Mouse (Mus musculus) megakaryocyte, embryonic 14.5 days (primary cell): ENCODE data around the gene Luzp1. TPM values are rescaled to one million over a fixed set of nuclear protein-coding genes. Genes with fewer than 3 reads are reported as not detected.
A peak's percentile ranks its signal among the peaks of the same experiment; 100 is the strongest.

Experiments
- H3K27me3 ChIP-seq: replicated peaks from 2 replicates; pipeline ENCODE3; 2012; ENCODE audit warnings: inconsistent platforms
- H3K36me3 ChIP-seq: replicated peaks from 2 replicates; pipeline ENCODE3; 2012; ENCODE audit warnings: low read length, inconsistent platforms, mixed read lengths
- H3K4me1 ChIP-seq: 2 replicates; pipeline ENCODE4 v1.6.1; 2012; ENCODE audit warnings: inconsistent platforms
- H3K4me3 ChIP-seq: replicated peaks from 2 replicates; pipeline ENCODE3; 2012; ENCODE audit warnings: moderate library complexity, mild to moderate bottlenecking, inconsistent platforms
- H3K9me3 ChIP-seq: 2 replicates; pipeline ENCODE4 v1.6.1; 2012; ENCODE audit warnings: inconsistent platforms
- FLI1 ChIP-seq: IDR thresholded peaks from 2 replicates; pipeline ENCODE4 v1.6.1; 2012; ENCODE audit warnings: low read length, inconsistent platforms, mixed read lengths
- GATA1 ChIP-seq: IDR thresholded peaks from 3 replicates; pipeline ENCODE4 v1.6.1; 2012; ENCODE audit warnings: mixed read lengths, low read length, inconsistent platforms, borderline replicate concordance
- polyA plus RNA-seq: library from polyadenylated mRNA; stranded (reverse); fragments of >175 nt; gene quantifications from 2 replicates; pipeline ENCODE4 v1.2.3, GENCODE M21; 2012; ENCODE audit warnings: low replicate concordance; ENCODE audit not compliant: insufficient read depth

The Luzp1 gene
- polyA plus RNA-seq, 1 experiment = 0.11 TPM

DNA sequence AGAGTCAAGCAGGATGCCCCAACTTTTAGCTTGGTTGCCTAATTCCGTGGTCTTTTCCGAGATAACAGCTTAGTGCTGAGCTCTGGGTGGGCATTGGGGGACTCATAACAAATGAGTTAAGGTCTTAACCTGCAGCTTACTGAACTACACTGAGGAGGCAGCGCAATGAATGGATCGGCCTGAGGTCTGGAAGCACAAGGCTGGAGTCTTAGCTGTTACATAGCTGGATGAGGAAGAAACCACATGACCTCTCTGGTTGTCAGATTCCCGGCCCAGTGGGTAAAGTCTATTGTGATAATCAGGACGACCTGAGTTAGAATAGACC, 7.8 kb upstream of the Luzp1 start:
- no peaks in the 10 kb centered on the region for H3K36me3 ChIP-seq
- H3K4me3 ChIP-seq = peak overlapping the region; percentile 94
- TF ChIP-seq FLI1 (no peak), GATA1 (no peak)
- peaks cover 37% of the 10 kb centered on the region for H3K27me3 ChIP-seq
- peaks cover 41% of the 10 kb centered on the region for H3K4me1 ChIP-seq
- peaks cover 2% of the 10 kb centered on the region; the same call in 1 of the 2 replicates for H3K9me3 ChIP-seq

DNA sequence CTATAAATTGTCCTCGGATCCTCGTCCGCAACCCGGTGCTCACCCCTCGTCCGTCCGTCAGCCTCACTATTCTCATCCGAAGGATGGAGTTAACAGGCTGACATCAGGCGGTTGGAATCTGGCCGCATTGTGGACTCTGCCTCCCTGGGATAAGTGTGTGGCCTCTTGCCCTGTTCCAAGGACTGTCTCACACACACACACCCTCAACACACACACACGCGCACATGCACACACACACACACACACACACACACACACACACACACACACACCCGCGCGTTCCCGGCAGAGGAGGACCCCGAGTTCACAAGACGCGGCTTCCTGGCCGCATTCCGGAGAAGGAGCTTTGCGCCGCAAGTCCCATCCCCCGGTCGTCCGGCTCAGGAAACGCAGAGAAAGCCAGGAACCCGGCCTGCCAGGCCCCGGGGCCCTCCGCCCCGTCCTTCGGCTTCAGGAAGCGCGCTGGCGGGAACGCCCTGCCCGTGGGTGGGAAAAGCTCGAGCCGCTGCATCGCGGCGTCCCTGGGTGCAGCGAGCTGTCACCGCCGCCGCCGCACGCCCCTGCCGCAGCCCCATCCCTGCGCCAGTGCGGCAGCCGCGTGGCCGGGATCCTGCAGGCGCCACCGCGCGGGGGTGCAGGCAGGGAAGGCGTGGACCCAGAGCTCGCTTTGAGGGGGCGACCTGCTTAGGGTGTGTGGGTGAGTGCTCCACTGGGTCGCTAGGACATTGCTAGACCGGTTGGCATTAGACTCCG, 7.3 kb upstream of the Luzp1 start, which contains the start of gene 6030445D17Rik:
6030445D17Rik (plus strand) TSS at position 165 of the 753 bp plus-strand sequence.
- Histone ChIP-seq H3K9me3 (peaks cover 2% of the 10 kb centered on the region; the same call in 1 of the 2 replicates), H3K36me3 (no peaks in the 10 kb centered on the region), H3K4me1 (peaks cover 41% of the 10 kb centered on the region), H3K4me3 (peak within 1 kb of the TSS; percentile 94), H3K27me3 (peaks cover 35% of the 10 kb centered on the region)
- TF ChIP-seq FLI1 = no peak
- no peak for TF ChIP-seq GATA1

DNA sequence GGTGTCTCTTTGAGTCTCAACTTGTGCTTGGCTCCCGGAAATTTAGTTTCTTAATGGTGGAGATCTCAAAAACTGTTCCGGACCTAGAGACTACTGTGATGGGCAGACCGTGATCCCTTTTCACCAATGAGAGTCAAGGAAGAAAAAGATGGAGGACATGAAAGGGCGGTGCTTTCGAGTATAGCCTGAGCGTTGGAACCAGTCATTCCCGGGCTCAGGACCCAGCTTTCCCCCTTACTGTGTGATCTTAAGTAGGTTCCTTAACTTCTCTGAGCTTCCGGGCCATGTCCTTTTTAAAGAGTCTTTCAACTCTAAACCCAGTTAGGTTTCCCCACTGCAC, 6.8 kb upstream of the Luzp1 start:
- H3K4me3 ChIP-seq = peak overlapping the region; percentile 94
- TF ChIP-seq FLI1 (no peak), GATA1 (no peak)
- peaks cover 35% of the 10 kb centered on the region for H3K27me3 ChIP-seq

GRCm38 (mm10) chr4:136463436-136463835, 6.1 kb upstream of the Luzp1 start:
- no peak for TF ChIP-seq FLI1
- TF ChIP-seq GATA1 = no peak
- H3K27me3 ChIP-seq = peaks cover 32% of the 10 kb centered on the region
- H3K9me3 ChIP-seq = peaks cover 5% of the 10 kb centered on the region; the same call in 1 of the 2 replicates
- no peaks in the 10 kb centered on the region for H3K36me3 ChIP-seq
- H3K4me3 ChIP-seq = no peak overlapping the region
- H3K4me1 ChIP-seq = peaks cover 41% of the 10 kb centered on the region

More for the DNA sequence above, 6.8 kb upstream of the Luzp1 start:
- Histone ChIP-seq H3K9me3 (peaks cover 2% of the 10 kb centered on the region; the same call in 1 of the 2 replicates), H3K4me1 (peaks cover 41% of the 10 kb centered on the region), H3K36me3 (no peaks in the 10 kb centered on the region)

DNA sequence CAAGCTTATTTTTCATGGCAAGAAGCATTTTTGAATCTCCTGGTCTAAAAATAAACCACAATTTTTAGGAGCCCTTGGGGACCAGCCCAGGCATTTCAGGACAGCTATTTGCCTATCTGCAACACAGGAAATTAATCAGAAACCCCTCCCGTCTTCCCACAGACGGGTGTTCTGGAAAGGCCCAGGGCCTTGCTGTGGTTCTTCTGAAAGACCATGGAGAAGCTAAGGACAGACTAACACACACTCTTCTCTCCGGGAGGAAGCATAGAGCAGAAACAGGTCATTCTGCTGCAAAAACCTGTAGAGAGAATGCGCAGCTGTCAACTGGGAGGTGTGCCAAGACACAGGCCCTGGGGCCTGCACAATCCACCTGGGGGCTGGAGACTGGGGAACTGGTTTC, 3.3 kb upstream of the Luzp1 start:
- no peak overlapping the region for H3K4me3 ChIP-seq
- peaks cover 48% of the 10 kb centered on the region for H3K27me3 ChIP-seq
- no peak for TF ChIP-seq FLI1
- TF ChIP-seq GATA1 = no peak

DNA sequence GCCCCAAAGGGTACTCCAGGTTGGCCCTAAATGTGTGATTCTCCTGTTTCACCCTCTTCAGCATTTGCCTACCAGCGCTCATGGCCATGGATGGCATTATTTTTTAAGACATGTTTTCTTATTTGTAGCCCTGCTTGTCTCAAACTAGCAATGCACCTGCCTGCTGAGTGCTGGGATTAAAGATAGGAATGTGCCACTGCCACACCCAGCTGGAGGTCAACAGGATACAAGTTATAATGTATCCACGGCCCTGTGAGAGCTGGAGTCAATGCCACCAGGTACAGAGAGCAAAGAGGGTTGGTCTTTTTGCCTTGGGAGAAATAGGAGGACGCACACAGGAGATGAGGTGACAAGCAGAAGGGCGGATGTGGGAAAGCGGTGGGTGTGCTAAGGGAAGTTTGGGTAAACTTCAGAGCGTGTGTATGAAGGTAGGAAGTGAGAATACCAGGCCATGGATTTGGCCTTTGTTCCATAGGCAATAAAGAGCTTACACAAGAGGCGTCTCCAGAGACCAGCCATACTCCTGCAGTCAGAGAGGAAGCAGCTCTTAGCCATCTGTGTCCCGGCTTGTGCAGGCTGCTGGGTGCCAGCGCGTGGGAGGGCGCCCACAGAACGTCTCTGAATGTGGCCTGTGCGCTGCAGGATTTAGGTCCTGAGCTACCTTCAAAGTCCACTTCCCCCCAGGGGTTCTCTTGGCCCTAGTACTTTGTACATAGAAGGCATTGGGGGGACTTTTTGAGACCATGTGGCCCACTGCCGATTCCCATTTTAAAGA, 821 bp upstream of the Luzp1 start:
- Histone ChIP-seq H3K27me3 (peaks cover 43% of the 10 kb centered on the region), H3K9me3 (0 out of 2 replicates have a peak, but pooled peaks cover 3% of the 10 kb centered on the region), H3K4me3 (peak overlapping the region; percentile 92), H3K36me3 (no peaks in the 10 kb centered on the region), H3K4me1 (peaks cover 31% of the 10 kb centered on the region)
- TF ChIP-seq GATA1 = no peak
- TF ChIP-seq FLI1 = no peak

More for the DNA sequence above, 3.3 kb upstream of the Luzp1 start:
- Histone ChIP-seq H3K9me3 (0 out of 2 replicates have a peak, but pooled peaks cover 3% of the 10 kb centered on the region), H3K36me3 (no peaks in the 10 kb centered on the region), H3K4me1 (peaks cover 50% of the 10 kb centered on the region)

DNA sequence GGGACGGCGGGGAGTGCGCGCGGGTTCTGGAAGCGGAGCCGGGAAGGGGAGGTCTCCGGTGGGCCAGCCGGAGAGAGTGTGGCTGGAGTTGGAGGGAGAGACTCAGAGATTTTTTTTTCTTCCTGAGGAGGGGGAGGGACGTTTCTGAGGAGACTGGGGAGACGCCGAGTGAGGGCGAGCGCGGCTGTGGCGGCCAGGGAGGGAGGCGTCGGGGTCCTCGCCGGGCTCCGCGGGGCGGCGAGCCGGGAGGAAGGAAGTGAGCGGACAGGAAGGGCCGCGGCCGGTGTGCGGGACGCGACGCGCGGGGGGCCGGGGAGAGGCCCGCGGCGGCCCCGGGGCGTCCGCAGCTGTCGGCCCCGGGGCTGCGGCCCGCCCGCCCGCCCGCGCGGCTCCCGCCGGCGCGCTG, 383 bp downstream of the Luzp1 start:
- H3K9me3 ChIP-seq = 0 out of 2 replicates have a peak, but pooled peaks cover 3% of the 10 kb centered on the region
- H3K4me1 ChIP-seq = peaks cover 25% of the 10 kb centered on the region
- H3K4me3 ChIP-seq = peak overlapping the region; percentile 92
- TF ChIP-seq GATA1 = no peak
- no peak for TF ChIP-seq FLI1
- peaks cover 42% of the 10 kb centered on the region for H3K27me3 ChIP-seq
- H3K36me3 ChIP-seq = no peaks in the 10 kb centered on the region

DNA sequence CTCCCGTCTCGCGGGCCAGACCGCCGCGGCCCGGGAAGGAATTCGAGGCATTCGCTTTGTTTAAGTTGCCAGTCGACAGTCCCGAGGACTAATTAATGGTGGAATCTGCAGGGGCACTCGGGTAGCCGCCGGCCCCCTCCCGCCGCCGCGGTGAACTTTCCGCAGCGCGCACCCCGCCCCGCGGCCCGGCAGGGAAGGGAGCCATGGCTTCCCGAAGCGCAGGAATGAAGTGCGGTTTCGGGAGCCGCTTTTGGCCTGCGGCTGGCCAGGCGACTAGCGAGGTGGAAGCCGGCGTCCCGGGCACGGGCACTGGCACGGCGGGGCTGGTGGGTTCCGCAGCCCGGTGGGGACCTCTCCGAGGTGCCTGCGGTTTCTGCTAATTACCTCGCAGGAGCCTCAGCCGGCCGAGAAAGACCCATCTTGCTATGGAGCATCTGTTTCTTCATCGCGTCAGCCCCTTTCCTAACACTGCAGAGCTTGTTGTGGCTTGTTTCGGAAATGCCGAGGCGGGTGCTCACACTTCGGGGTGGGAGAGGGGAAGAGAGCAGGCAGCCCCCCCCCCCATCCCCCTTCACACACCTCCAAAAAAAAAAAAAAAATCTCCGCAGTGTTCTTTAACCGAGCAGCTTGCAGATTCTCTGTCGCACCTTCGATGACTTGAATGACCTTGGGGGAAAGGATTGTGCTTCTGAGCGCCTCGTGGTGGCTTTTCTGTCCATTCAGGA, 948 bp downstream of the Luzp1 start:
- Histone ChIP-seq H3K4me1 (peaks cover 25% of the 10 kb centered on the region), H3K27me3 (peaks cover 39% of the 10 kb centered on the region), H3K36me3 (no peaks in the 10 kb centered on the region), H3K4me3 (peak overlapping the region; percentile 92), H3K9me3 (0 out of 2 replicates have a peak, but pooled peaks cover 3% of the 10 kb centered on the region)
- TF ChIP-seq FLI1 (no peak), GATA1 (no peak)

- peaks cover 14% of the 10 kb centered on the region for H3K27me3 ChIP-seq
- TF ChIP-seq FLI1 (no peak), GATA1 (no peak)
- no peaks in the 10 kb centered on the region for H3K4me1 ChIP-seq
- no peaks in the 10 kb centered on the region for H3K9me3 ChIP-seq
- no peaks in the 10 kb centered on the region for H3K36me3 ChIP-seq
- H3K4me3 ChIP-seq = no peak overlapping the region
Measured at GRCm38 (mm10) chr4:136476692-136477091, 7.1 kb downstream of the Luzp1 start.

DNA sequence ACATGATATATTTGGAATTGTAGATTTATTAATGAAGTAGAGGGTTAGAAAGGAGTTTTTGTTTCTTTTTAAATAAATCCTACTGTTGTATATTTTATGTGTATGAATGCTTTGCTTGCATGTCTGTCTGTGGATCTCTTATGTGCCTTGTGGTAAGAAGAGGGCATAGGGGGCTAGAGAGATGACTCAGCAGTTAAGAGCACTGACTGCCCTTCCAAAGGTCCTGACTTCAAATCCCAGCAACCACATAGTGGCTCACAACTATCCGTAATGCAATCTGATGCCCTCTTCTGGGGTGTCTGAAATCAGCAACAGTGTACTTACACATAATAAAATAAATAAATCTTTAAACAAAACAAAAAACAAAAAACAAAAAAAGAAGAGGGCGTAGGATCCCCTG, 17.0 kb downstream of the Luzp1 start:
- TF ChIP-seq GATA1 = no peak
- TF ChIP-seq FLI1 = no peak
- Histone ChIP-seq H3K9me3 (peaks cover 5% of the 10 kb centered on the region), H3K27me3 (peaks cover 7% of the 10 kb centered on the region), H3K4me1 (no peaks in the 10 kb centered on the region), H3K4me3 (no peak overlapping the region), H3K36me3 (no peaks in the 10 kb centered on the region)
